Mouse (Mus musculus): ENCODE results near the gene Echdc1. TPM values are rescaled to one million over a fixed set of nuclear protein-coding genes. Genes with fewer than 3 reads are reported as not detected.
A peak's percentile ranks its signal among the peaks of the same experiment; 100 is the strongest.
"Not testable (repeated sequence)": the region's sequence is repeated elsewhere in the genome, so short reads cannot be mapped to it uniquely, and the experiment has no call there.

Echdc1 gene
- 100 to 1,000 TPM; 169 to 247 TPM for total RNA-seq (2021)
- long read RNA-seq, experiment 1, transcript Echdc1-204 (6 exons, 581 nt): minor isoform, 6 of 202 reads
- long read RNA-seq, experiment 1, transcript Echdc1-201 (6 exons, 3,856 nt): major isoform, 96 of 202 reads
- long read RNA-seq, experiment 1, transcript Echdc1-202 (6 exons, 1,845 nt): minor isoform, 90 of 202 reads
- long read RNA-seq, experiment 1, partial matches to known transcripts: 4 of 202 reads
- long read RNA-seq, experiment 1, other reads (novel, unspliced or antisense): 6 of 202 reads
- long read RNA-seq, experiment 2, transcript Echdc1-204 (6 exons, 581 nt): minor isoform, 21 of 419 reads
- long read RNA-seq, experiment 2, transcript Echdc1-202 (6 exons, 1,845 nt): minor isoform, 151 of 419 reads
- long read RNA-seq, experiment 2, transcript Echdc1-201 (6 exons, 3,856 nt): major isoform, 216 of 419 reads
- long read RNA-seq, experiment 2, partial matches to known transcripts: 7 of 419 reads
- long read RNA-seq, experiment 2, other reads (novel, unspliced or antisense): 24 of 419 reads

DNA sequence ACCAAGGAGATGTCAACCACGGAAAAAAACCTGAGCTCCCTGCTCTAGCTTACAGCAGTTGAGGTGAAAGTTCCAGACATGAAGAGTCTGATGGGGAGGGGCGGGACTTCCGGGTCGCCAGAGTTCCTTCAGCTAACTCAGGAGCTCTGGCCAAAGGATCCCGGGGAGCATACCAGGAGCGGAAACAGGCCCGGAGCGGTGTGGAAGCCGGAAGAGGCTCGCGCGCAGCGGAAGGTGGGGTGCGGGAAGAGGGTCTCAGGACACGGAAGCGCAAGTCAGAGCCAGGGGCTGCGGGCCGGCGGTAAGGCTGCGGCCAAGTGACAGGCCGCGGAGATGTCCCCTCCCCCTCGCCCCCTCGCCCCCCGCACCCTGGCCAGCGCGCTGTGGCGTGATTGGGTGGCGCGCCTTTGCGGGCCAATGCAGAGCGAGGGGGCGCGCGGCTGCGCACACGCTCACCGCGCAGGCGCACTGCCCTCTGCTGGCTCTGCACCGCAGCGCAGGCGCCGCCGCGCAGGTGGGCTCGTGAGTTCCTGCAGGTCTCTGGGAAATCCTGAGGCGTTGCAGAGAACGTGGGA lies at the start of gene Echdc1:
Gene Echdc1, plus strand, starts transcription at position 103 of the 575 bp plus-strand sequence.
- peak; percentile 83 to 86 for DNase-seq (ENCODE audit: low spot score in 2 of 2)

DNA sequence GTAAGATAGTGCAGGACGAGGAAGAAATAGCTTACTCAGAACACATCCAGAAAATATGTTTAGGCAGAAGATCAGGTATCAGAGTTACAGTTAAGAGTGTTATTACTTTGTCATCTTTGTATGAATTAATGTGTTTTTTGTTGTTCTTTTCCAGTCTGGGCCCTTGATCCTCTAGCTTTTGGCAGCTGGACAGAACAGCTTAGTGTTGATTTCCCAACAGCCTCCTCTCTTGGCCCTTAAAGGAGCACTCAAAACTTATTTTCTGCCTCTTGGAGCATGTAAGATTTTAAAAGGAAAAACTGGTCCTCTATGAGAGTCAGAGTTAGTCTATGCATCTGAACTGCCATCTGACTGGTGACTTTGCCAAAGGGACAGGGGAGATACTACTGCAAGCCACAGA lies 31.2 kb upstream of the Echdc1 start:
- no peak for DNase-seq (ENCODE audit: low spot score in 2 of 2)

DNA sequence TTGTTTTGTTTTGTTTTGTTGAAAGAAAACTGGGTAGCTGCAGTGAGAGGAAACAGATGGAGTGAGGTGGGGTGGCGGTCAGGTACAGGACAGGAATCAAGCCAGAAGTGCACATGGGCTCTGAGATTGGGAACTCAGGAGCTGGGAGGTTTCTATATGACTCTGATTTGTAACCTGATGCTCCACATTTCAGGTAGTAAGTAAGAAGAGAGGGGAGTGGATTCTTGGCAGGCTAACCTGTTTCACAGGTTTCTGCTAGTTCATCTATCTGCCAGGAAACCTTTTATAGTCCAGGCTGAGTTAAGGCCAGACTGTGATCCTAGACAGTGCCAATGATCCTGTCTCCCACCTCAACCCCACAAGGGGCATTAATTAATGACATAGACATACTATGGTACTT lies 27.2 kb upstream of the Echdc1 start:
- DNase-seq (ENCODE audit: low spot score in 2 of 2): no peak

DNA sequence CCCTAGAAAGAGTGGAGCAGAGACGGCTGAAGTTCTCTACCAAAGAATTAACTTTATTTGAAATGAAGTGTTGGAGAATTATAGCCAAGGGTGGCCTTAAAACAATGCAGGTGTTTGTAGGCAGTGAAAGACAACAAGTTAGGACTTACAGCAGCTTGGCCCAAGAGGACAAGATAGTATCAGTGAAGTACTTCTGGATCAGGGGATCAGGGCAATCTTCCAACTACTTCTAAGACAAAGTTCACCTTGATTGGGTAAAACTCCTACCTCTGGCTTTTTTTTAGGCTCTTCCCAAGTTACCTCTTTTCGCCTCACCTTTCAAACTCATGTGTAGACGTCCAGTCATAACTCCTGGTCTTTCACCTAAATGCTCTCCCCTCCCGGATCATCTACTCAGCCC lies 10.7 kb upstream of the Echdc1 start:
- DNase-seq (ENCODE audit: low spot score in 2 of 2): no peak

DNA sequence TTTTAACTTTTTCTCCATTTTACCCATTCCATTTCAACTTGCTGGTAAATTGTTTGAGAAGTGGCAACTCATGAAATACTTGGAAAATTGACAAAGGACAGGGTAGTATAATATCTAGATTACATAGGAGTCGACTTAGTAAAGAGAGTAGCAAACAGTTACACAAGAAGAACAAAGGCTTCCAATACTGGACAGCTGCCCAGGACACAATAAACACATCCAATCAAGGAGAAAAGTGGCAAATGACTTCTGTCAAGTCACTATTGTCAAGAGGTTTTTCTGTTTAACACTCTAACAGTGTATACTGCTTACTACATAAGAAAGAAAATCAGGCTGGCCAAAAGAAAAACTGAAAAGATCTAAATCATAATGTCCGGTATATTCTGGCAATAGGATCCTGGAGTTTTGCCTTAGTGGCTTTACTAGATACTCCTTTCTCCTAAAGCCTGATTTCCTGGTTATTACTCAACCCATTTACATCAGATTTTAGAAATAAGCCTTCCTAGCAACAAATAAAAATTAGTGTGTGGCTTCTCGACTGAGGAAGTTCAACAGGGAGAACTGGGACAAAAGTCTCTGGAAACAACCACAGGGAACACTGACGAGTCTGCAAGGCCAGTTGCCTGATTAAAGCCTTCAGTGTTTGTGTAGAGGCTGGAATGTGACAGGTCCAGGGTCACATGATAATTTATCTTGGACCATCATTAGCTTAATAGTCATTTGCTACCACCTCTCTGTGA lies 1.3 kb upstream of the Echdc1 start:
- DNase-seq (ENCODE audit: low spot score in 2 of 2): no peak

DNA sequence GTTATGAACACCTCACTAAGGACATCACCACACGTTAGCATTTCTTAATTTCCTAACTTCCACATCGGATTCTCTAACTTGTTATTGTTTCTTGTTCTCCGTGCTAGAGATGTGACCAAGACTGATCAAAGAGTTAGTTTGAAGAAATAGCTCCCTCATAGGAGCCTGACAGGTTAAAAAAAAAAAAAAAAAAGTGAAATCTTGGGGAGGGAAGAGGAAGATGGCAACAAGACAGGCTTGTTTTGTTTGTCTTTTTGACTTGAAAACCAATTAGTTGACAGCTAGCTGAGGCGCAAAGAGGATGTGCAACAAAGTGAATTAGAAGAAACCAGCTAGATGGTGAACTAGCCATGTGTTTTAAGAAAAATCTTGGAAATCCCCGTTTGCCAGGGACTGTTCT lies 939 bp downstream of the Echdc1 start:
- DNase-seq (ENCODE audit: low spot score in 2 of 2): no peak

DNA sequence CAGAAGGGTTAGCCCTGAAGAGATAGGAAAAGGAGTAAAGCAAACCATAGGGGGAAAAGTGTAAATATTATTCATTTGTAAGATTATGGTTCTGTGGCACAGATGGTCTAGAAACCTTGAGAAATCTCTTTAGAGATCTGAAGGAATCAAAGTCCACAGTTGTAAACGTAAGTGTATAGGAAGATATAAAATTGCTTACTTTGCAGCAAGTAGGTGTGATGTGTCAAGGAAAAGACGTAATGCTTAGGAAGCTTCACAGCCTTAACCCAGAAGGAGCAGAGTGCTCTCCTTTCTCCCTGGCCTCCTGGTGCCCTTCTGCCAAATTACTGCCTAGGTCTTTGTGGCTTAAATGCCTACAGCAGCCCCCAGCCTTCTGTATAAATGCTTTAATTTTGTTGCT lies 11.9 kb downstream of the Echdc1 start:
- DNase-seq (ENCODE audit: low spot score in 2 of 2): no peak

DNA sequence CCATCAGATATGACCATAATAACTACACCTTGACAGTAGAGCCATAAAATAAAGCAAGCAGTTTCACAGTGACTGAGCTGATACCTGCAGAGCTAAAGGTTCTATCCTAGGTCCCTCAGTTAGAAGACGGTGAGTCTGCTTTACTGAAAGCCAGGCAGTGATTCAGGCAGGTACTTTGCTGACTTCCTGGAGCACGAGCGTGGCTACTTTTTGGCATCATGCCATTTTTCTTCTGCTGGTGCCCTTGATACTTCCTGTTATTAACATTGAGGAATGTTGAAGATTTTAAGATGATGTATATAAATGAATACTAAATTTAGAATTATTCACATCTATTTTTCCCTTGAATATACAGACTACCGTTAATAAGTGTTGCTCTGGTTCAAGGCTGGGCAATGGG lies 20.9 kb downstream of the Echdc1 start:
- DNase-seq (ENCODE audit: low spot score in 2 of 2): no peak

DNA sequence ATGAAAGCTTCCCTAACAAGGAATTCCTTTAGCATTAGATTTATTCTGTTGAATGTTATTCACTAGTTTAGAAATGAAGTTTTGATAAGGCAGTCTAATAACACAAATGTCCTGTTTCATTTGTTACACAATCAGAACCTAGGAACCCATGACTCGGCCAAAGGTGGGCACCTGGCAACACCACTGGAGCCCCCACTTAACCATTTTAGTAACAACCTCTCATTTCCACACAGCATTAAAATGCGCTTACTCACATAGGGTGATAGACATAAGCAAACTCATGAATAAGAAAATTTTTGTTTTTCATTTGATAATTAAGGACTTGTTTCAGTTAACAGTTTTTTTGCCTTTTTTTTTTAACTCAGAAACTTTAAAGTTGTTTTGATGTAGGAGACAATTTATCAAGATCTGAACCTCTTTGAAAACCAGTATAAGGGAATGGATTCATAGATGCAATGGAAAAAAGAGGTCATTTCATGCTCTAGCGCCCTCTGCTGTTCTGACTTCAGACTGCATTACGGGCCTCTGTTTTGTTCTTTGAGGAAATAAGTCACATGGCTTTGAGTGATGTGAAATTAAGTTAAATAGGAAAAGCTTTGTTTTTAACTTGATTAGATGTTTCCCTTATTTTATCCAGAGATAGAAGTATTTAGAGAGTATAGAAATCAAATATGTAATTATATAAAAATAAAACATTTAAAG lies 25.5 kb downstream of the Echdc1 start:
- peak; percentile 53 to 72 for DNase-seq (ENCODE audit: low spot score in 2 of 2)

DNA sequence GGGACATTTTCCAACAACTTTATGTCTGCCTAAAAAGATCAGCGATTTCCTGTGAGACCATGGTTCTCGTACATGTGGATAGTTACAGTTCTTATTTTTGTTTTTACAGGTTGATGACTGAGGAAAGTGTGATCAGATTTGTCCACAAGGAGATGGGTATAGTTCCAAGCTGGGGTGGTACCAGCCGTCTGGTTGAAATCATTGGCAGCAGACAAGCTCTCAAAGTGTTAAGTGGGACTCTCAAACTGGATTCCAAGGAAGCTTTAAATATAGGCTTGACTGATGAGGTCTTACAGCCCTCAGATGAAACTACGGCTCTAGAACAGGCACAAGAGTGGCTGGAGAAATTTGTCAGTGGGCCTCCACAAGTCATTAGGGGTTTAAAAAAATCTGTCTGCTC lies 31.3 kb downstream of the Echdc1 start:
- DNase-seq (ENCODE audit: low spot score in 2 of 2): no peak

DNA sequence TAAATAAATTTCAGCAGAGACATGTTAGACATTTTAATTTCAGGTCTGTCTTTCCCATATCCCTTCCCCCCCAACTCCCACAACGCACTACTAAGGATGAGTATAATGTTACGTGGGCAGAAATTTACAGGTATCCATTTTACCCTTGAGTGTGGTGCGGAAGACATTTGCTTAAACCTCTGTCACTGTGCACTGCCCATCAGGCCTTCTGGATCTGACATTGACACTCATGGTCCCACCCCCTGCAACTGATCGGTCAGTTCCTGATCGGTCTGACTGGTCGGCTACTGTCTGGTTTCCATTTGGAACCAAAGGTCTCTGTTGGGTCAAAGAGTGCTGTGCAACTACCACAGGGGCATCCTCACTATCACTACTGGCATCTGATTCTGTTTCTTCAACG lies 33.7 kb downstream of the Echdc1 start:
- no peak for DNase-seq (ENCODE audit: low spot score in 2 of 2)

DNA sequence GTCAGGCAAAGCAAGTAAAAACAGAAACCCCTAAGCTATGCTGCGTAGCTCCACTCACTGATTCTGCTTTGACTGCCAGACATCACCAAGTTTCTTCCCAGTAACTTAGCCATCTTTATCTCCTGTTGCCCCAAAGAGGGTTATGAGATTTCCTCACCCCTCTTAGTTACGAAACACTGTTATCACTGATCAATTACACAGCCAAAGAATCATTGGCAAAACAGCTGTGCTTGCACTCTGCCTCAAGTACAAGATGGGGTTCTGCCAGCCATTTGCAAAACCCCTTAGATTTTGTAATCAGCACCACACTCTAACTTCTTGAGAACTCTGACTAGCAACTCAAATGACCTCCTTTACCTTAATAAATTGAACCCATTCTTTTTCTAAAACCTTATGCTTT lies 38.5 kb downstream of the Echdc1 start:
- no peak for DNase-seq (ENCODE audit: low spot score in 2 of 2)

DNA sequence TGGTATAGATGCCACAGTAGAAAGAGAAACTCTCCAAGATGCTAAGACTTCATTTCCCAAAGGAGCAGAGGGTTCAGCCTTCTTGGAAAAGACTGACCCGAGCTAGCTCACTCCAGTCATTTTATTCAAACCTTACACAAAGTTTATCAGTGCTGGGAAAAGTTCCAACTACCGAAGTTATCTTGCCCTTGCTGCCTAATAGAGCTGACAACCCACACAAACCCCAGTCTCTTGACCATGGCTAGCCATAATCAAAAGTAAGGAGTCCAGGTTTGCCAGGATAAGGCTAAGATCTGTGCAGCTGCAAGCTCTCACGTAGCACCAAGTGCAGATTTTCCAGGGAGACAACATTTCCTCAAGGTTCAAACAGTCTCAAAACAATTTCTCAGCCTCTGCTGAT lies 39.6 kb downstream of the Echdc1 start:
- no peak for DNase-seq (ENCODE audit: low spot score in 2 of 2)

DNA sequence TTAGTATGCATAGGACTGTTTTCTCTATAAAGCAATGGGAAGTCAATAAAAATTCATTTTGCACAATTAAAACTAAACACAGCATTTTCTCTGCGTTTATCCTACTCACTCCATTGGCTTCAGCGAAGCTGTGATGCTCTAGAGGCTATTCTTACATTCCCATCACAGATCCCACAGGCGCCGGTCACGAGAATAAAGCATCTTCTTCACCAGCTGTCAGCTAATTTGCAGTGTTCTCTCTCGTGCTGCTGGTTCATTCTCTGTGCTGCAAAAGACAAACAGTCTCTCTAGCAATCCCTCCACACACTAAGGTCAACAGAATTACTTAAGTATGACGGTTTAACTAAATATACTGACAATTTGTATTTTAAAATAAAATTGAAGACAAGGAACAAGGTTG lies 41.2 kb downstream of the Echdc1 start:
- DNase-seq (ENCODE audit: low spot score in 2 of 2): no peak

DNA sequence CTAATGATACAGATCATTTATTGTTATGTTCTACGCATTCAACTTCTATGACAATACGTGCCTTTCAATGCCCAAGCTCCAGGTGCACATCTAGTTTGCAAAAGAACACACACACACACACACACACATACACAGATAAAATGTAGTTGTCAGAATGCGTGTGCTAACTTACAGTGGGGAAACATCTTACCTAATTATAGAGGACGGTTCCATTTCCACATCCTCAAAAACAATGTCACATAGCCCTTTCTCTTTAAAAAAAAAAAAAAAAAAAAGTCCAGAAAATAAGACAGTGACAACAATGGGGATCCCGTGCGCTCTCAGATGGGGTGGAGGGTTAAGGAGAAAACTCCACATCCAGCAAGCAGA lies 48.1 kb downstream of the Echdc1 start:
- DNase-seq (ENCODE audit: low spot score in 2 of 2): no peak

DNA sequence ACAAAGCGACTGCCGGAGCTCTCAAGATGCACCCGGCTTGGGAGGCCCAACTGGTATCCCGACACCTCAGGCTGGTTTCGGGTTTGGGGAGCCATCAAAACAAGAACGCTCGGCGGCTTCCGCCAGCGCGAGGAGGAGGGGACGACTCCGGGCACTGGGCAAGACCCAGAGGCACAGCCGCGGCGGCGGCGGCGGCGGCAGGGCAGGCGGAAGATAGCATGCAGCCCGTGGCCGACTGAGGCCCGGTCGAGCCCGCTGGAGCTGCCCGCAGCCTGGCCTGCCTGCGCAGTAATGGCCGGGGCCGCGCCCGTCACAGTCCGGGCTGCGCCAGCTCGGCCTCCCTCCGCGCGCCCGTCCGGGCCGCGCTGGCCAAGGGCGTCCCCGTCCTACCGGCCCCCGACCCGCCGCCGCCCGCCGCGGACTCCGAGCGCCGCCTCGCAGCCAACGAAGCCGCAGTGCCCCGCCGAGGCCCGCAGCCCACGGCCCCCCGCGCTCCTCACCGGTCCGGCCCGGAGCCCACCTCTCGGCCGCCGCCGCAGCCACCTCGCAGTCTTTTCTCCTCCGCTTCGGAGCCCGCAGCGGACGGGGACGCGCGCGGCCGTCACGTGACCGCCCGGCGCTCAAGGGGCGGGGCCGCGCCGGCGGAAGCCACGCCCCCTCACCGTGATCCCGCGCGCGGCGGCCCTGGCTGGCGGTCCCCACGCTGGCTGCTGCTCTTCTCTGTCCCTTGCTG lies 48.7 kb downstream of the Echdc1 start:
- DNase-seq (ENCODE audit: low spot score in 2 of 2): peak; percentile 93 to 95

DNA sequence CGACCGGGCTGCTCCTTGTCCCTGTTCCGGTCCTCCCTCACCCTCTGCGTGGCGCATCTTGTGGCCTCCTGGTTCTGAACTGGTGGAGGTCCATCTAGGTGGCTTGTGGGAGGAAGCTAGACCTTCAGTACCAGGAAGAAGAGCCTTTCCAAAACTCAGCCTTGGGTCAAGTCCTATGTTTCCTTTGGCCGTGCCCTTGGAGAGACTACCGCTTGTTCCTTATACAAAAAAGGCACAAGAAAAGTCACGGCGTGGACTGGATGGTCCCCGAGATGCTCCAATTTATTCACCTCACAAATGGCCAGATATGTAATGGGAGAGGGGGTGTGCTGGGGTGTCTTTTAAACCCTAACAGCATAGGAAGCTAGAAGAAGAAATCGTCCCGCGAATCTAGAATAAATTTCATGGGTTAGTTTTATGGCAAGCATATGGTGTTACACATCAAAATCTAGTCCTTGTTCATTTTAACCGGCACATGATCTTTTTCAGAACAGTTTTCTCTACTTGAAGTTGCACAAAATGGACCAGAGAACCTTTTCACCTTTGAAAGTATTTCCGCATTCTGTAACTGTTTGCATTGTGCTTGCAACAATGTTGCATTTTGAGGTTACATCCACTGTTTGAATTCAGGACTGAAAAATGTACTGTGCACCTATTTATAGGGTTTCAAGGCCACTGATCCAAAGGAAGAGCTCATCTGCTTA lies 49.4 kb downstream of the Echdc1 start, which contains the start of gene Rnf146:
Gene Rnf146, minus strand, starts transcription at position 246 of the 704 bp plus-strand sequence.
- DNase-seq (ENCODE audit: low spot score in 2 of 2): no peak

DNA sequence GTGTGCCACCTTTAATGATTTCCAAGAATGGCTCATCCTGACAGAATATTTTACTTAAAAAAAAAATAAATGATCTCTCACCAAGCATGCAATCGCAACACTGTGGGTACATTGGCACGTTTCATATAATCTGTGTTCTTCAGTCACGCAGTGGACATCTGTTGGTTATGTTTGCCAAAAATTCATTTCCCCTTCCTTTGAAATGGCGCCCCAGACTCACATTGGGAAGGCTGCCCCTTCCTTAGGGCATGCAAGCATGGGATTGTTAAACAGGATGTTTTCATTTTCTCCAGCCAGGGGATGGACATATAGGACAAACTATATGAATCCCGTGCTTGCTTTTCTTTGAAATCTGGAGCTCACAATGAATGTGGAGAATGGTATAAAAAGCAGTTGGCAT lies 61.1 kb downstream of the Echdc1 start:
- DNase-seq (ENCODE audit: low spot score in 2 of 2): no peak

DNA sequence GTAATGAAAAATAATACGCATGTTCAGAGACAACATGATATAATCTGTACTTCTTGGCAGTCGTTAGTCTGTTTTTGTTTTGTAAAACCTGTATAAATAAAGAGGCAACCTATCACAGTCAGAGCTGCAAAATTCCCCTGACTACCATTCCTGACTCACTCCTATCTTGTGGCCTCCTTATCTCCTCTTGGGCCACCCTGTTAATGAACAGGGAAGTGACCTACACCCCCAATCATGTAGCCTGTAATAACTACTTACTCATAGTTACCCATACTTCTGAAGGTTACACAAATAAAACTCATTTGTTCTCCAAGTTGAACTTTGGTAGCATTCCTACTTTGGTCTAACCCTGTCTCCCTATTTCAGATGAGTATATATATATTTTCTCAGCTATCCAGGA lies 68.6 kb downstream of the Echdc1 start:
- DNase-seq (ENCODE audit: low spot score in 2 of 2): no peak

DNA sequence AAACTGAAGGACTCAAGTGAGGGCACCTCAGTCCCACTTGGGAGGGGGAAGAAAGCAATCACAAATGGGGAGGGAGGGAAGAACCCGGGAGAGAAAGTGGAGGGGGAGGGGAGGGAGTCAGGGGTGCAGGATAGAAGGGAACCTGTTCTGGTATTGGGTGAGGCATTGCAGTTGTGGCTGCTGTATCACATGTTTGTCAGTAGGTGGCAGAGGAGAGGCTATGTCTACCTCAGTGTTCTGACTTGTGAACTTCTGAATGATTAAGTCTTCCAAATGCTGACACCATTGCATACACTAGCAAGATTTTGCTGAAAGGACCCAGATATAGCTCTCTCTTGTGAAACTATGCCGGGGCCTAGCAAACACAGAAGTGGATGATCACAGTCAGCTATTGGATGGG lies 81.9 kb downstream of the Echdc1 start:
- not testable (repeated sequence) for DNase-seq (ENCODE audit: low spot score in 2 of 2)
